Mouse (Mus musculus) intestine, embryonic 15.5 days (tissue): ENCODE measurements around the gene Cfap43. TPM values are rescaled to one million over a fixed set of nuclear protein-coding genes. Genes with fewer than 3 reads are reported as not detected.
A peak's percentile ranks its signal among the peaks of the same experiment; 100 is the strongest.

Source experiments
- ATAC-seq: fragments of 200-750 bp; cut with Nextera tagmentation; 2 replicates; pipeline ENCODE4 v1.8.0; 2017; ENCODE audit warnings: moderate TSS enrichment, moderate library complexity
- H3K27ac ChIP-seq: fragments of 300-500 bp; sonication (generic); 2 replicates; pipeline ENCODE4 v1.5.1; 2015; ENCODE audit warnings: mild to moderate bottlenecking, inconsistent platforms
- H3K27me3 ChIP-seq: fragments of 300-500 bp; sonication (generic); replicated peaks from 2 replicates; pipeline ENCODE4 v1.6.1; 2015; ENCODE audit warnings: inconsistent platforms
- H3K36me3 ChIP-seq: fragments of 300-500 bp; sonication (generic); 2 replicates; pipeline ENCODE4 v1.6.1; 2015; ENCODE audit warnings: inconsistent platforms
- H3K4me1 ChIP-seq: fragments of 300-500 bp; sonication (generic); replicated peaks from 2 replicates; pipeline ENCODE4 v1.6.1; 2015; ENCODE audit warnings: inconsistent platforms
- H3K4me2 ChIP-seq: fragments of 300-500 bp; sonication (generic); replicated peaks from 2 replicates; pipeline ENCODE4 v1.6.1; 2015; ENCODE audit warnings: mild to moderate bottlenecking, inconsistent platforms
- H3K4me3 ChIP-seq: fragments of 300-500 bp; sonication (generic); replicated peaks from 2 replicates; pipeline ENCODE4 v1.5.1; 2015; ENCODE audit warnings: inconsistent platforms
- H3K9ac ChIP-seq: fragments of 300-500 bp; sonication (generic); 2 replicates; pipeline ENCODE4 v1.6.1; 2015; ENCODE audit warnings: inconsistent platforms
- H3K9me3 ChIP-seq: fragments of 300-500 bp; sonication (generic); 2 replicates; pipeline ENCODE4 v1.6.1; 2016; ENCODE audit warnings: inconsistent platforms
- WGBS: fragments of 180-500 bp; shearing (Covaris S2); methylation state at CpG from one replicate; pipeline ENCODE4 v1.1.7; 2015; 5-methylcytosine and 5-hydroxymethylcytosine counted together
- polyA plus RNA-seq: library from polyadenylated mRNA; unstranded; fragments of >200 nt; fragmentation: Nextera tagmentation; extraction: Ambion mirVana; gene quantifications from 2 replicates; pipeline ENCODE4 v1.2.1, GENCODE M21; 2015

Gene Cfap43
- polyA plus RNA-seq, 1 experiment from 2014 or later, result 0.11 TPM

- no peaks in the 10 kb centered on the region for H3K36me3 ChIP-seq
- no peak overlapping the region for H3K4me3 ChIP-seq
- H3K4me2 ChIP-seq, result no peak overlapping the region
- no peak overlapping the region for H3K9ac ChIP-seq
- 77% methylated on average over 7 of the region's 7 CpGs for WGBS
- no peaks in the 10 kb centered on the region for H3K9me3 ChIP-seq
- no peak for ATAC-seq
- H3K27me3 ChIP-seq, result no peaks in the 10 kb centered on the region
- no peaks in the 10 kb centered on the region for H3K4me1 ChIP-seq
- H3K27ac ChIP-seq, result no peak overlapping the region
These were observed 122.4 kb downstream of the Cfap43 start for GRCm38 (mm10) chr19:47796699-47797098.

GRCm38 (mm10) chr19:47795009-47795728 is 123.9 kb downstream of the Cfap43 start:
- Histone ChIP-seq H3K27ac (no peak overlapping the region), H3K4me2 (no peak overlapping the region), H3K36me3 (no peaks in the 10 kb centered on the region), H3K9me3 (no peaks in the 10 kb centered on the region), H3K4me1 (no peaks in the 10 kb centered on the region), H3K27me3 (no peaks in the 10 kb centered on the region), H3K9ac (no peak overlapping the region), H3K4me3 (no peak overlapping the region)
- no peak for ATAC-seq
- 53% methylated on average over 15 of the region's 15 CpGs for WGBS

- ATAC-seq, result no peak
- H3K36me3 ChIP-seq, result no peaks in the 10 kb centered on the region
- 25% methylated on average over 4 of the region's 5 CpGs for WGBS
These were observed 124.8 kb downstream of the Cfap43 start for GRCm38 (mm10) chr19:47794331-47794730.

GRCm38 (mm10) chr19:47790316-47791020 is 128.6 kb downstream of the Cfap43 start:
- WGBS, result 92% methylated on average over 11 of the region's 11 CpGs
- no peak for ATAC-seq

More at GRCm38 (mm10) chr19:47794331-47794730, 124.8 kb downstream of the Cfap43 start:
- no peak overlapping the region for H3K27ac ChIP-seq
- no peaks in the 10 kb centered on the region for H3K4me1 ChIP-seq
- H3K4me2 ChIP-seq, result no peak overlapping the region
- H3K27me3 ChIP-seq, result no peaks in the 10 kb centered on the region
- no peaks in the 10 kb centered on the region for H3K9me3 ChIP-seq
- H3K9ac ChIP-seq, result no peak overlapping the region
- no peak overlapping the region for H3K4me3 ChIP-seq

GRCm38 (mm10) chr19:47783898-47784297 is 135.2 kb downstream of the Cfap43 start:
- Histone ChIP-seq H3K4me2 (no peak overlapping the region), H3K27me3 (no peaks in the 10 kb centered on the region), H3K27ac (no peak overlapping the region), H3K9me3 (no peaks in the 10 kb centered on the region), H3K4me1 (no peaks in the 10 kb centered on the region), H3K4me3 (no peak overlapping the region), H3K9ac (no peak overlapping the region), H3K36me3 (no peaks in the 10 kb centered on the region)
- 88% methylated on average over 6 of the region's 6 CpGs for WGBS
- ATAC-seq, result no peak

More at GRCm38 (mm10) chr19:47790316-47791020, 128.6 kb downstream of the Cfap43 start:
- Histone ChIP-seq H3K27ac (no peak overlapping the region), H3K9me3 (no peaks in the 10 kb centered on the region), H3K4me1 (no peaks in the 10 kb centered on the region), H3K9ac (no peak overlapping the region), H3K4me3 (no peak overlapping the region), H3K27me3 (no peaks in the 10 kb centered on the region), H3K4me2 (no peak overlapping the region), H3K36me3 (no peaks in the 10 kb centered on the region)

- no peak overlapping the region for H3K4me3 ChIP-seq
- ATAC-seq, result no peak
- no peaks in the 10 kb centered on the region for H3K36me3 ChIP-seq
- H3K9ac ChIP-seq, result no peak overlapping the region
- no peaks in the 10 kb centered on the region for H3K4me1 ChIP-seq
- H3K27me3 ChIP-seq, result no peaks in the 10 kb centered on the region
- H3K9me3 ChIP-seq, result no peaks in the 10 kb centered on the region
- H3K27ac ChIP-seq, result no peak overlapping the region
- H3K4me2 ChIP-seq, result no peak overlapping the region
- WGBS, result 77% methylated on average over 11 of the region's 11 CpGs
These were observed 138.1 kb downstream of the Cfap43 start for GRCm38 (mm10) chr19:47780972-47781371.

GRCm38 (mm10) chr19:47780145-47780544 is 138.9 kb downstream of the Cfap43 start:
- H3K9ac ChIP-seq, result no peak overlapping the region
- H3K4me3 ChIP-seq, result no peak overlapping the region
- no peaks in the 10 kb centered on the region for H3K27me3 ChIP-seq
- ATAC-seq, result no peak
- no peaks in the 10 kb centered on the region for H3K36me3 ChIP-seq
- no peak overlapping the region for H3K4me2 ChIP-seq
- no peak overlapping the region for H3K27ac ChIP-seq
- no peaks in the 10 kb centered on the region for H3K4me1 ChIP-seq
- 88% methylated on average over 7 of the region's 7 CpGs for WGBS
- H3K9me3 ChIP-seq, result no peaks in the 10 kb centered on the region

- no peak for ATAC-seq
- no peaks in the 10 kb centered on the region for H3K9me3 ChIP-seq
- H3K4me3 ChIP-seq, result no peak overlapping the region
- H3K4me2 ChIP-seq, result no peak overlapping the region
- no peak overlapping the region for H3K9ac ChIP-seq
- H3K27me3 ChIP-seq, result no peaks in the 10 kb centered on the region
- no peaks in the 10 kb centered on the region for H3K36me3 ChIP-seq
- no peak overlapping the region for H3K27ac ChIP-seq
- 69% methylated on average over 6 of the region's 6 CpGs for WGBS
- H3K4me1 ChIP-seq, result no peaks in the 10 kb centered on the region
These were observed 141.2 kb downstream of the Cfap43 start for GRCm38 (mm10) chr19:47777847-47778246.

GRCm38 (mm10) chr19:47755625-47756024 is 163.5 kb downstream of the Cfap43 start:
- H3K4me3 ChIP-seq, result no peak overlapping the region; the same call in 1 of the 2 replicates
- ATAC-seq, result no peak
- peak overlapping the region; percentile 44 for H3K4me2 ChIP-seq

GRCm38 (mm10) chr19:47754931-47755330 is 164.2 kb downstream of the Cfap43 start:
- WGBS, result 81% methylated on average over 9 of the region's 9 CpGs
- Histone ChIP-seq H3K27ac (no peak overlapping the region), H3K9ac (no peak overlapping the region), H3K27me3 (no peaks in the 10 kb centered on the region), H3K4me1 (no peaks in the 10 kb centered on the region), H3K4me2 (no peak overlapping the region), H3K4me3 (no peak overlapping the region), H3K9me3 (no peaks in the 10 kb centered on the region), H3K36me3 (no peaks in the 10 kb centered on the region)
- ATAC-seq, result no peak

More at GRCm38 (mm10) chr19:47755625-47756024, 163.5 kb downstream of the Cfap43 start:
- 62% methylated on average over 19 of the region's 19 CpGs for WGBS
- no peaks in the 10 kb centered on the region for H3K36me3 ChIP-seq
- H3K9me3 ChIP-seq, result no peaks in the 10 kb centered on the region
- no peak overlapping the region for H3K9ac ChIP-seq
- H3K27ac ChIP-seq, result no peak overlapping the region
- H3K27me3 ChIP-seq, result no peaks in the 10 kb centered on the region
- H3K4me1 ChIP-seq, result no peaks in the 10 kb centered on the region

- peak; percentile 98 for ATAC-seq
- H3K4me2 ChIP-seq, result no peak overlapping the region
- H3K9ac ChIP-seq, result no peak overlapping the region
- H3K27ac ChIP-seq, result no peak overlapping the region
- no peaks in the 10 kb centered on the region for H3K27me3 ChIP-seq
- H3K9me3 ChIP-seq, result no peaks in the 10 kb centered on the region
- no peaks in the 10 kb centered on the region for H3K4me1 ChIP-seq
- no peaks in the 10 kb centered on the region for H3K36me3 ChIP-seq
- H3K4me3 ChIP-seq, result no peak overlapping the region
- 57% methylated on average over 4 of the region's 4 CpGs for WGBS
These were observed 165.2 kb downstream of the Cfap43 start for GRCm38 (mm10) chr19:47753921-47754320.

GRCm38 (mm10) chr19:47752456-47752855 is 166.6 kb downstream of the Cfap43 start:
- Histone ChIP-seq H3K4me3 (no peak overlapping the region), H3K36me3 (no peaks in the 10 kb centered on the region), H3K4me1 (no peaks in the 10 kb centered on the region), H3K27me3 (no peaks in the 10 kb centered on the region), H3K4me2 (no peak overlapping the region), H3K27ac (no peak overlapping the region), H3K9me3 (no peaks in the 10 kb centered on the region), H3K9ac (no peak overlapping the region)
- WGBS, result 85% methylated on average over 9 of the region's 9 CpGs
- no peak for ATAC-seq
